Mouse (Mus musculus) kidney, adult 11 months (tissue): ENCODE measurements around the gene Zfp704.

ENCODE experiments used
- DNase-seq: peaks from one replicate; pipeline ENCODE4 v3.0.0; 2022

Gene Zfp704

DNA sequence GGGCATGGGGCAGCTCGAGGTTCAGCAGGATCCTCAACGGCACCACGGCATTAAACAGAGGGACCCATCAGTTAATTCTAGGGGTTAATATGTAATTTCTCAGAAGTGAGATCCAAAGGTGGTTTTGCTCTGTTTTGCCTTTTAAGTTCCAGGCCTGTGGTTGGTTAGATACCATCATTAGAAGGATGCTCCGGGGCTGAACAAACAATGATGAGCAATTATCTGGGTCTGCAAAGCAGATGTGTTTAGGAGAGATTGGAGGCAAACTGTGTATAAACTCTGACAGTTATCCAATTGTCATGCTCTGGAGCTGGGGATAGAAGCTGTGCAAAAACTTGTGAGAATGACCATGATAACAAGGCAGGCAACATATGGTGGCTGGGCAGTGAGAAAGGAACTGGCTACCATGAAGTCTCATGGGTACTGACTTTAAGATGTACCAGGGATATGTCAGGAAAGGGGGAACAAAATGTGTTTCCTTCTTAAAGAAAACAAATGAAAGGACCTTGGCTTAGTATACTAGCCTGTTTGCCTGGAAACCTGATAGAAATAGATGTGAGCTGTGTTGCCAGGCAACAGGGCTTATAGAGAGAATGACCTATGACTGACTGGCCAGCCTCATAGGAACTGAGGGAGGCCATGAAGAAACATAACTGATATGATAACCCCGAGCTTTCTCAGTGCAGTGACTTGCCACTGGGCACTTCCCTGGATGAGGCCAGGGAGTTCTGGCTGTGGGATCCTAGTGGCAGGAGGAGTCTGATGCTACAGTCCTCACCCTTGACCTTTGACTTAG lies 206.4 kb downstream of the Zfp704 start:
- DNase-seq: no peak

- no peak for DNase-seq
Observed at GRCm38 (mm10) chr3:9402836-9403235, 207.0 kb downstream of the Zfp704 start.

GRCm38 (mm10) chr3:9402345-9402744 lies 207.5 kb downstream of the Zfp704 start:
- DNase-seq: no peak

- DNase-seq: no peak
Observed at GRCm38 (mm10) chr3:9401685-9402084, 208.2 kb downstream of the Zfp704 start.

DNA sequence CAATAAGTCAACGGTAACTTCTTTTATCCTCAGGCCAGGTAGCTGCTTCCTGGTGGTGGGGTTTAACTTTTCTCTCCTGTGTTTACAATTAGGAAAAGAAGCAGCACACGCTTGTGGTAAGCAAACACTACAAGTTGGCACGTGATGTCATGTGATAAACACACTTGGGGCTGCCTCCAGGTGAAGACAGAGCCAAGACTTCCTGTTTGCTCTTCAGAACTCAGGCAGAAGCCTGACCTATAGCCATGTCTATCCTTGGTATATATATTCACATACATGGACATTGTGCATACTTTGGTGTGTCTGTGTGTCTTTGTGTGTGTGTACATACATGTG lies 209.0 kb downstream of the Zfp704 start:
- DNase-seq: no peak

GRCm38 (mm10) chr3:9400201-9400885 lies 209.5 kb downstream of the Zfp704 start:
- no peak for DNase-seq

DNA sequence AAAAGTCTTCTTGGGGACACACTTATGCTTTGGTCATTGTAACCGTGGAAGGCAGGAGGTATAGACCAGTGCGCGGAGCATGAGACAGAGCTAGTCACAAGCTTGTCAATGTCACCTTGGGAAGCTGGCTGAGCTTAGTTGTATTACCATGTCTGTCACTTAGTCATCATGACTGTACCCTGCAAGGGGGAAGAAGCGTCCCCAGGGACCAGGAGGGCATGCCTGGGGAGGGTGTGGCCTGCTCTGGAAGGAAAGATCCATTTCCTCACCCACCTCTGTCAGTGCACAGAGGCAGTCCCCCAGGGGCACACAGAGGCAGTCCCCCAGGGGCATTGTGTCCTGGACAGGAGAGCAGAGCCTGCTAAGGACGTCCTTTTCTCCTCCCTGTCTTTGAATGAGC lies 211.6 kb downstream of the Zfp704 start:
- no peak for DNase-seq
